Mouse (Mus musculus) midbrain, embryonic 15.5 days (tissue): ENCODE measurements around the gene Rhoj. TPM values are rescaled to one million over a fixed set of nuclear protein-coding genes. Genes with fewer than 3 reads are reported as not detected.

ENCODE experiments used
- ATAC-seq: fragments of 200-750 bp; cut with Nextera tagmentation; replicated peaks from 2 replicates; pipeline ENCODE4 v1.8.0; 2017; ENCODE audit warnings: moderate TSS enrichment
- H3K27ac ChIP-seq: fragments of 300-500 bp; sonication (generic); 2 replicates; pipeline ENCODE4 v1.5.1; 2015; ENCODE audit warnings: mild to moderate bottlenecking, inconsistent platforms
- H3K27me3 ChIP-seq: fragments of 300-500 bp; sonication (generic); replicated peaks from 2 replicates; pipeline ENCODE4 v1.6.1; 2015; ENCODE audit warnings: inconsistent platforms
- H3K36me3 ChIP-seq: fragments of 300-500 bp; sonication (generic); replicated peaks from 2 replicates; pipeline ENCODE4 v1.6.1; 2015; ENCODE audit warnings: inconsistent platforms
- H3K4me1 ChIP-seq: fragments of 300-500 bp; sonication (generic); 2 replicates; pipeline ENCODE4 v1.6.1; 2015; ENCODE audit warnings: inconsistent platforms
- H3K4me2 ChIP-seq: fragments of 300-500 bp; sonication (generic); 2 replicates; pipeline ENCODE4 v1.6.1; 2015; ENCODE audit warnings: inconsistent platforms, mild to moderate bottlenecking, moderate library complexity
- H3K4me3 ChIP-seq: fragments of 300-500 bp; sonication (generic); 2 replicates; pipeline ENCODE4 v1.5.1; 2015; ENCODE audit warnings: mild to moderate bottlenecking, inconsistent platforms
- H3K9ac ChIP-seq: fragments of 300-500 bp; sonication (generic); 2 replicates; pipeline ENCODE4 v1.6.1; 2015; ENCODE audit warnings: mild to moderate bottlenecking, inconsistent platforms
- H3K9me3 ChIP-seq: fragments of 300-500 bp; sonication (generic); 2 replicates; pipeline ENCODE4 v1.6.1; 2016; ENCODE audit warnings: inconsistent platforms
- whole genome bisulfite sequencing: fragments of 180-500 bp; shearing (Covaris S2); methylation state at CpG from one replicate; pipeline ENCODE4 v1.1.7; 2015; ENCODE audit warnings: mixed read lengths; 5-methylcytosine and 5-hydroxymethylcytosine counted together
- polyA plus RNA-seq: library from polyadenylated mRNA; unstranded; fragments of >200 nt; fragmentation: Nextera tagmentation; extraction: Ambion mirVana; gene quantifications from 2 replicates; pipeline ENCODE4 v1.2.1, GENCODE M21; 2015

The Rhoj gene
- polyA plus RNA-seq, 1 experiment from 2014 or later = 22.6 TPM

- H3K9me3 ChIP-seq = no peaks in the 10 kb centered on the region
- H3K4me2 ChIP-seq = no peak overlapping the region
- ATAC-seq = no peak
- no peak overlapping the region for H3K27ac ChIP-seq
- no peaks in the 10 kb centered on the region for H3K36me3 ChIP-seq
- no peak overlapping the region for H3K9ac ChIP-seq
- no peak overlapping the region for H3K4me3 ChIP-seq
- no peaks in the 10 kb centered on the region for H3K27me3 ChIP-seq
- WGBS = 83% methylated on average over 6 of the region's 6 CpGs
- H3K4me1 ChIP-seq = no peaks in the 10 kb centered on the region
These were observed 68.0 kb downstream of the Rhoj start for GRCm38 (mm10) chr12:75376126-75376525.

GRCm38 (mm10) chr12:75386731-75387130 lies 78.6 kb downstream of the Rhoj start:
- Histone ChIP-seq H3K4me3 (no peak overlapping the region), H3K27ac (no peak overlapping the region), H3K27me3 (no peaks in the 10 kb centered on the region), H3K9me3 (no peaks in the 10 kb centered on the region), H3K4me2 (no peak overlapping the region), H3K9ac (no peak overlapping the region), H3K36me3 (no peaks in the 10 kb centered on the region), H3K4me1 (0 out of 2 replicates have a peak, but pooled peaks cover 3% of the 10 kb centered on the region)
- 91% methylated on average over 9 of the region's 9 CpGs for WGBS
- ATAC-seq = no peak

GRCm38 (mm10) chr12:75387156-75387555 lies 79.0 kb downstream of the Rhoj start:
- Histone ChIP-seq H3K4me3 (no peak overlapping the region), H3K9me3 (no peaks in the 10 kb centered on the region), H3K4me1 (0 out of 2 replicates have a peak, but pooled peaks cover 3% of the 10 kb centered on the region), H3K9ac (no peak overlapping the region), H3K27me3 (no peaks in the 10 kb centered on the region), H3K36me3 (no peaks in the 10 kb centered on the region), H3K4me2 (no peak overlapping the region), H3K27ac (no peak overlapping the region)
- WGBS = 90% methylated on average over 8 of the region's 8 CpGs
- ATAC-seq = no peak

GRCm38 (mm10) chr12:75387846-75388245 lies 79.7 kb downstream of the Rhoj start:
- H3K27ac ChIP-seq = no peak overlapping the region
- 94% methylated on average over 15 of the region's 15 CpGs for whole genome bisulfite sequencing
- no peak overlapping the region for H3K4me2 ChIP-seq
- H3K36me3 ChIP-seq = no peaks in the 10 kb centered on the region
- H3K4me3 ChIP-seq = no peak overlapping the region
- H3K27me3 ChIP-seq = no peaks in the 10 kb centered on the region
- ATAC-seq = no peak
- no peaks in the 10 kb centered on the region for H3K9me3 ChIP-seq
- no peak overlapping the region for H3K9ac ChIP-seq
- 0 out of 2 replicates have a peak, but pooled peaks cover 3% of the 10 kb centered on the region for H3K4me1 ChIP-seq

- Histone ChIP-seq H3K36me3 (no peaks in the 10 kb centered on the region), H3K4me2 (no peak overlapping the region), H3K9ac (no peak overlapping the region), H3K4me1 (0 out of 2 replicates have a peak, but pooled peaks cover 3% of the 10 kb centered on the region), H3K4me3 (no peak overlapping the region), H3K9me3 (no peaks in the 10 kb centered on the region), H3K27me3 (no peaks in the 10 kb centered on the region), H3K27ac (no peak overlapping the region)
- 93% methylated on average over 9 of the region's 9 CpGs for WGBS
- no peak for ATAC-seq
These were observed 80.4 kb downstream of the Rhoj start for GRCm38 (mm10) chr12:75388521-75388920.

- H3K4me2 ChIP-seq = peak overlapping the region; percentile 41
- ATAC-seq = peak; percentile 82
- H3K9me3 ChIP-seq = no peaks in the 10 kb centered on the region
- H3K9ac ChIP-seq = peak overlapping the region; percentile 4; the same call in 1 of the 2 replicates
- no peaks in the 10 kb centered on the region for H3K27me3 ChIP-seq
- WGBS = 43% methylated on average over 20 of the region's 20 CpGs
- H3K27ac ChIP-seq = no peak overlapping the region
- H3K36me3 ChIP-seq = no peaks in the 10 kb centered on the region
- H3K4me1 ChIP-seq = 0 out of 2 replicates have a peak, but pooled peaks cover 3% of the 10 kb centered on the region
- H3K4me3 ChIP-seq = peak overlapping the region; percentile 19
These were observed 81.4 kb downstream of the Rhoj start for GRCm38 (mm10) chr12:75389308-75390135.

GRCm38 (mm10) chr12:75391526-75391925 lies 83.4 kb downstream of the Rhoj start:
- H3K9me3 ChIP-seq = no peaks in the 10 kb centered on the region
- H3K27me3 ChIP-seq = no peaks in the 10 kb centered on the region
- no peak for ATAC-seq
- no peak overlapping the region for H3K4me2 ChIP-seq
- H3K9ac ChIP-seq = no peak overlapping the region
- H3K27ac ChIP-seq = no peak overlapping the region
- no peaks in the 10 kb centered on the region for H3K36me3 ChIP-seq
- WGBS = 84% methylated on average over 9 of the region's 9 CpGs
- H3K4me3 ChIP-seq = no peak overlapping the region
- H3K4me1 ChIP-seq = 0 out of 2 replicates have a peak, but pooled peaks cover 3% of the 10 kb centered on the region

GRCm38 (mm10) chr12:75394011-75394773 lies 86.1 kb downstream of the Rhoj start:
- Histone ChIP-seq H3K4me1 (0 out of 2 replicates have a peak, but pooled peaks cover 1% of the 10 kb centered on the region), H3K27ac (no peak overlapping the region), H3K4me3 (no peak overlapping the region), H3K36me3 (no peaks in the 10 kb centered on the region), H3K4me2 (no peak overlapping the region), H3K9me3 (no peaks in the 10 kb centered on the region), H3K27me3 (no peaks in the 10 kb centered on the region), H3K9ac (no peak overlapping the region)
- ATAC-seq = no peak
- WGBS = 89% methylated on average over 20 of the region's 20 CpGs

GRCm38 (mm10) chr12:75396616-75397015 lies 88.5 kb downstream of the Rhoj start:
- Histone ChIP-seq H3K4me3 (no peak overlapping the region), H3K36me3 (no peaks in the 10 kb centered on the region), H3K27me3 (no peaks in the 10 kb centered on the region), H3K27ac (no peak overlapping the region), H3K9ac (no peak overlapping the region), H3K4me1 (no peaks in the 10 kb centered on the region), H3K4me2 (no peak overlapping the region), H3K9me3 (no peaks in the 10 kb centered on the region)
- 76% methylated on average over 3 of the region's 3 CpGs for WGBS
- ATAC-seq = no peak

GRCm38 (mm10) chr12:75397077-75397476 lies 89.0 kb downstream of the Rhoj start:
- no peaks in the 10 kb centered on the region for H3K27me3 ChIP-seq
- no peak for ATAC-seq
- H3K4me1 ChIP-seq = no peaks in the 10 kb centered on the region
- H3K27ac ChIP-seq = no peak overlapping the region
- WGBS = 56% methylated on average over 7 of the region's 7 CpGs
- no peak overlapping the region for H3K9ac ChIP-seq
- H3K9me3 ChIP-seq = no peaks in the 10 kb centered on the region
- no peak overlapping the region for H3K4me3 ChIP-seq
- no peaks in the 10 kb centered on the region for H3K36me3 ChIP-seq
- no peak overlapping the region for H3K4me2 ChIP-seq

GRCm38 (mm10) chr12:75412964-75413363 lies 104.8 kb downstream of the Rhoj start:
- no peaks in the 10 kb centered on the region for H3K9me3 ChIP-seq
- no peak overlapping the region for H3K4me2 ChIP-seq
- WGBS = 88% methylated on average over 9 of the region's 9 CpGs
- no peak overlapping the region for H3K27ac ChIP-seq
- H3K9ac ChIP-seq = no peak overlapping the region
- H3K4me1 ChIP-seq = no peaks in the 10 kb centered on the region
- ATAC-seq = no peak
- H3K36me3 ChIP-seq = no peaks in the 10 kb centered on the region
- no peaks in the 10 kb centered on the region for H3K27me3 ChIP-seq
- no peak overlapping the region for H3K4me3 ChIP-seq

- no peak overlapping the region for H3K4me3 ChIP-seq
- H3K4me1 ChIP-seq = no peaks in the 10 kb centered on the region
- H3K27ac ChIP-seq = no peak overlapping the region
- no peak for ATAC-seq
- H3K9ac ChIP-seq = no peak overlapping the region
- 63% methylated on average over 6 of the region's 6 CpGs for WGBS
- H3K27me3 ChIP-seq = no peaks in the 10 kb centered on the region
- no peaks in the 10 kb centered on the region for H3K9me3 ChIP-seq
- H3K4me2 ChIP-seq = no peak overlapping the region
- no peaks in the 10 kb centered on the region for H3K36me3 ChIP-seq
These were observed 106.9 kb downstream of the Rhoj start for GRCm38 (mm10) chr12:75414991-75415390.
